Mouse (Mus musculus) left cerebral cortex, postnatal 14 days (tissue): Measurements from ENCODE around the gene Adtrp. TPM values are rescaled to one million over a fixed set of nuclear protein-coding genes. Genes with fewer than 3 reads are reported as not detected.

Experiments
- DNase-seq, 2 experiments: peaks; one replicate each; pipeline ENCODE4 v3.0.0; 2021 to 2022; ENCODE audit warnings: low spot score in 2 of 2, mixed read lengths in 1 of 2
- intact Hi-C: fragments of 180-260 bp; cut with DNase I; formaldehyde crosslinking; loops from one replicate; pipeline ENCODE4 v1.15.1; 2025
- total RNA-seq, 2 experiments: library from RNA; stranded (reverse); gene quantifications; 2 replicates each; pipeline ENCODE4 v1.2.3; 2021

The Adtrp gene
- total RNA-seq, 2 experiments from 2014 or later = 0.22 to 1.2 TPM

GRCm38 (mm10) chr13:41787863-41788536, 59.5 kb downstream of the Adtrp start:
- DNase-seq = peak; percentile 8 to 28
- intact Hi-C loops = no loop called here

- DNase-seq = no peak
- intact Hi-C loops = no loop called here
Measured at GRCm38 (mm10) chr13:41786640-41787039, 60.8 kb downstream of the Adtrp start.

- intact Hi-C loops = no loop called here
- no peak for DNase-seq
Measured at GRCm38 (mm10) chr13:41784889-41785701, 62.4 kb downstream of the Adtrp start.

- no peak for DNase-seq
- intact Hi-C loops = no loop called here
Measured at GRCm38 (mm10) chr13:41780296-41780695, 67.2 kb downstream of the Adtrp start.

GRCm38 (mm10) chr13:41779603-41780180, 67.8 kb downstream of the Adtrp start:
- intact Hi-C loops = no loop called here
- DNase-seq = no peak

- DNase-seq = no peak
- intact Hi-C loops = no loop called here
Measured at GRCm38 (mm10) chr13:41773812-41774376, 73.6 kb downstream of the Adtrp start.

GRCm38 (mm10) chr13:41771061-41771460, 76.4 kb downstream of the Adtrp start:
- DNase-seq = no peak
- intact Hi-C loops = no loop called here

GRCm38 (mm10) chr13:41767941-41768340, 79.5 kb downstream of the Adtrp start:
- intact Hi-C loops = no loop called here
- peak in 1 of 2 experiments; percentile 59 for DNase-seq

GRCm38 (mm10) chr13:41761986-41762385, 85.5 kb downstream of the Adtrp start:
- intact Hi-C loops = no loop called here
- no peak for DNase-seq

- intact Hi-C loops = no loop called here
- no peak for DNase-seq
Measured at GRCm38 (mm10) chr13:41760484-41760883, 87.0 kb downstream of the Adtrp start.

- DNase-seq = peak; percentile 70 to 78
Measured at GRCm38 (mm10) chr13:41758550-41759465, 88.7 kb downstream of the Adtrp start.

GRCm38 (mm10) chr13:41753114-41753513, 94.4 kb downstream of the Adtrp start:
- intact Hi-C loops = no loop called here
- no peak for DNase-seq

More at GRCm38 (mm10) chr13:41758550-41759465, 88.7 kb downstream of the Adtrp start:
- intact Hi-C loops = no loop called here

- intact Hi-C loops = no loop called here
- DNase-seq = no peak
Measured at GRCm38 (mm10) chr13:41750481-41750880, 97.0 kb downstream of the Adtrp start.

- peak; percentile 72 to 86 for DNase-seq
- intact Hi-C loops = loop anchor here (2.0 to 5.0 kb wide), 2 partner anchors 80 to 153 kb away; no protein-coding TSS in a partner anchor
Measured at GRCm38 (mm10) chr13:41748866-41749265, 98.6 kb downstream of the Adtrp start.

- DNase-seq = peak in 1 of 2 experiments; percentile 40
- intact Hi-C loops = loop anchor here (2.0 to 5.0 kb wide), 3 partner anchors 81 to 305 kb away; partner anchors contain the start of gene Hivep1
Measured at GRCm38 (mm10) chr13:41747691-41748090, 99.8 kb downstream of the Adtrp start.

GRCm38 (mm10) chr13:41746971-41747615, 100.4 kb downstream of the Adtrp start:
- intact Hi-C loops = loop anchor here (2.0 to 5.0 kb wide), 2 partner anchors 155 to 306 kb away; partner anchors contain the start of gene Hivep1
- DNase-seq = peak; percentile 67 to 88

GRCm38 (mm10) chr13:41740456-41741085, 106.9 kb downstream of the Adtrp start:
- intact Hi-C loops = no loop called here
- DNase-seq = no peak
